Mouse (Mus musculus): ENCODE data around the gene Myo19. TPM values are rescaled to one million over a fixed set of nuclear protein-coding genes. Genes with fewer than 3 reads are reported as not detected.

Gene Myo19
- polyA plus RNA-seq, 1 experiment: 19.2 TPM

Other genes with a start within 250 kb of the Myo19 start
- gene Mrm1, start 60.6 kb upstream of the Myo19 start, polyA plus RNA-seq (2012; rRNA removed): 16.2 and 22.0 TPM in 2 replicates
- gene Dhrs11, start 51.2 kb upstream of the Myo19 start, polyA plus RNA-seq (2012; rRNA removed): 401 and 620 TPM in 2 replicates
- gene Ggnbp2, start 9.3 kb upstream of the Myo19 start, polyA plus RNA-seq (2012; rRNA removed): 34.0 and 65.6 TPM in 2 replicates
- 2.5 and 2.8 TPM in 2 replicates for gene Pigw, start 137 bp downstream of the Myo19 start, polyA plus RNA-seq (2012; rRNA removed)
- gene Znhit3, start 36.2 kb downstream of the Myo19 start, polyA plus RNA-seq (2012; rRNA removed): 14.2 and 14.5 TPM in 2 replicates
- 155 and 175 TPM in 2 replicates for gene Car4, start 77.6 kb downstream of the Myo19 start, polyA plus RNA-seq (2012; rRNA removed)